Mouse (Mus musculus) cortical plate, adult 2 months (tissue): Measurements from ENCODE around the gene Yrdc.

Experiments used
- CTCF ChIP-seq: fragments of 200-500 bp; IDR thresholded peaks from 2 replicates; pipeline ENCODE4 v1.5.1; 2011; ENCODE audit warnings: mild to moderate bottlenecking, control low read depth, low read length; ENCODE audit not compliant: insufficient read depth; ENCODE audit errors: extremely low read depth
- POLR2A ChIP-seq: fragments of 200-500 bp; IDR thresholded peaks from 2 replicates; pipeline ENCODE4 v1.6.1; 2011; ENCODE audit warnings: mild to moderate bottlenecking, low read length, control low read depth; ENCODE audit not compliant: insufficient read depth; ENCODE audit errors: extremely low read depth

- no peak for TF ChIP-seq CTCF
- TF ChIP-seq POLR2A, result no peak
These were observed 11.1 kb downstream of the Yrdc start, which contains the start of gene Maneal for GRCm38 (mm10) chr4:124861283-124862188.
